Mouse (Mus musculus) lung, postnatal 0 days (tissue): ENCODE results near the gene Pcnx2.

Experiments used
- CTCF ChIP-seq: IDR thresholded peaks from 2 replicates; pipeline ENCODE4 v1.5.1; 2016; ENCODE audit warnings: antibody characterized with exemption, mild to moderate bottlenecking
- EP300 ChIP-seq: IDR thresholded peaks from 2 replicates; pipeline ENCODE4 v1.6.1; 2016; ENCODE audit warnings: antibody characterized with exemption, mild to moderate bottlenecking, control low read depth

- TF ChIP-seq EP300 (no peak), CTCF (peak; percentile 83)
Observed at GRCm38 (mm10) chr8:125935649-125936048, 37.5 kb upstream of the Pcnx2 start.
